In the genomic region with DNA sequence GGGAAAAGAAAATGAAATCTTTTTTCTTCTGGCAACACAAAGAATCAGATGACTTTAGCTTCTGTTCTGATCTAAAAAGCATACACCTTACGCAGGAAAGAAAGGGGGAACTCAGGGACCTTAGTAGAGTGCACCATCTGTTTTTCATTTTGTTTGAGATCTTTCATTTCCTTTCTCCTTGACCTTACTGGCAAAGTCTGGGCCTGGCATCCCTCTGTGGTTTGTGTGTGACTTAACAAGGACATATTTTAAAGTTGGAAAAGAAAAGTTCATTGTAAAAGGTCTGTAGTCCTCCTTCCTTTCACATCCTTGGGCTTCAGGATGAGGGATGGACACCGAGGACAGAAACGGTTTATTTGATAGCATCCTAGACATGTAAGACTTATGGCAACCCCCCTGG, we compare ENCODE assay signal across 25 mouse cellular contexts. TPM values are rescaled to one million over a fixed set of nuclear protein-coding genes. Genes with fewer than 3 reads are reported as not detected.
DNase-seq lines count a peak whose midpoint lies in the region; ATAC-seq lines count a peak whose summit lies in the region.
"Had no signal": no experiment of that assay in that cellular context is flagged by ENCODE, and none has a peak within 500 bp of the region (broad histone marks: within the 10 kb centered on the region; RNA-seq: fewer than 3 reads in every experiment).

No protein-coding gene starts in this region.

- no peaks in the 10 kb centered on the region for H3K27me3 ChIP-seq in embryonic facial prominence, embryonic 12.5 days
- H3K27me3 ChIP-seq in limb, embryonic 12.5 days: no peaks in the 10 kb centered on the region
- H3K27me3 ChIP-seq: CH12.LX; embryonic facial prominence, embryonic 15.5 days; forebrain, embryonic 13.5 days; hindbrain, embryonic 12.5 days; intestine, embryonic 15.5 days; midbrain, embryonic 12.5 days had no signal

- no peaks in the 10 kb centered on the region for H3K9me3 ChIP-seq in embryonic facial prominence, embryonic 12.5 days
- no peaks in the 10 kb centered on the region for H3K9me3 ChIP-seq in limb, embryonic 12.5 days
- H3K9me3 ChIP-seq: embryonic facial prominence, embryonic 15.5 days; forebrain, embryonic 13.5 days; hindbrain, embryonic 12.5 days; intestine, embryonic 15.5 days; midbrain, embryonic 12.5 days had no signal

- H3K4me2 ChIP-seq in embryonic facial prominence, embryonic 12.5 days (replicated peaks): no peak overlapping the region
- no peak overlapping the region; the same call in 1 of the 2 replicates for H3K4me2 ChIP-seq in limb, embryonic 12.5 days
- H3K4me2 ChIP-seq: embryonic facial prominence, embryonic 15.5 days; forebrain, embryonic 13.5 days; hindbrain, embryonic 12.5 days; intestine, embryonic 15.5 days; midbrain, embryonic 12.5 days had no signal

- DNase-seq in adrenal gland, adult (ENCODE audit: inconsistent age in 2 of 2, low spot score in 1 of 2): peak; percentile 34 to 51
- no peak for DNase-seq in adrenal gland, postnatal 4 days (ENCODE audit: low spot score in 2 of 2)
- DNase-seq in liver: no peak
- no peak for DNase-seq in spleen, adult 18-20 months
- no peak for DNase-seq in lung, postnatal 25 days (ENCODE audit: low spot score)
- DNase-seq: adrenal gland, postnatal 25 days; cerebellum, adult 9-10 months; gastrocnemius, postnatal 14 days; layer of hippocampus, postnatal 36 days; left cerebral cortex, postnatal 4 days; liver, postnatal 0 days; right cerebral cortex, postnatal 4 days; thymus, postnatal 25 days had no signal

- peak overlapping the region; percentile 23; the same call in 1 of the 2 replicates for H3K27ac ChIP-seq in brown adipose tissue, adult 24 weeks (replicated peaks; ENCODE audit: low read depth, low read length)
- peak overlapping the region; percentile 61; the same call in 1 of the 2 replicates for H3K27ac ChIP-seq in embryonic facial prominence, embryonic 12.5 days
- H3K27ac ChIP-seq in limb, embryonic 12.5 days: peak overlapping the region; percentile 82
- H3K27ac ChIP-seq: embryonic facial prominence, embryonic 15.5 days; forebrain, embryonic 13.5 days; intestine, embryonic 15.5 days; macrophage; midbrain, embryonic 12.5 days had no signal

- peaks cover 2% of the 10 kb centered on the region; the same call in 1 of the 2 replicates for H3K4me1 ChIP-seq in brown adipose tissue, adult 24 weeks (ENCODE audit: control insufficient read depth, insufficient read depth, insufficient read length, low read length)
- 0 out of 2 replicates have a peak, but pooled peaks cover 4% of the 10 kb centered on the region for H3K4me1 ChIP-seq in embryonic facial prominence, embryonic 12.5 days
- peaks cover 8% of the 10 kb centered on the region for H3K4me1 ChIP-seq in limb, embryonic 12.5 days (replicated peaks)
- H3K4me1 ChIP-seq: embryonic facial prominence, embryonic 15.5 days; forebrain, embryonic 13.5 days; hindbrain, embryonic 12.5 days; intestine, embryonic 15.5 days; midbrain, embryonic 12.5 days had no signal

- no peak overlapping the region for H3K9ac ChIP-seq in embryonic facial prominence, embryonic 12.5 days
- no peak overlapping the region for H3K9ac ChIP-seq in limb, embryonic 12.5 days (replicated peaks)
- H3K9ac ChIP-seq: embryonic facial prominence, embryonic 15.5 days; forebrain, embryonic 13.5 days; hindbrain, embryonic 12.5 days; intestine, embryonic 15.5 days; liver, postnatal 0 days; midbrain, embryonic 12.5 days had no signal

- no peaks in the 10 kb centered on the region for H3K36me3 ChIP-seq in embryonic facial prominence, embryonic 12.5 days
- no peaks in the 10 kb centered on the region for H3K36me3 ChIP-seq in limb, embryonic 12.5 days
- H3K36me3 ChIP-seq: embryonic facial prominence, embryonic 15.5 days; hindbrain, embryonic 12.5 days; intestine, embryonic 15.5 days; midbrain, embryonic 12.5 days had no signal

- H3K4me3 ChIP-seq in brown adipose tissue, adult 24 weeks (ENCODE audit: insufficient read depth, low read depth, low read length): no peak overlapping the region
- no peak overlapping the region for H3K4me3 ChIP-seq in embryonic facial prominence, embryonic 12.5 days
- no peak overlapping the region for H3K4me3 ChIP-seq in limb, embryonic 12.5 days (replicated peaks)
- H3K4me3 ChIP-seq: embryonic facial prominence, embryonic 15.5 days; forebrain, embryonic 13.5 days; hindbrain, embryonic 12.5 days; intestine, embryonic 15.5 days; midbrain, embryonic 12.5 days had no signal

- 23% methylated on average over 3 of the region's 3 CpGs for WGBS in embryonic facial prominence, embryonic 12.5 days
- 22% methylated on average over 3 of the region's 3 CpGs for WGBS in limb, embryonic 12.5 days

- ATAC-seq in embryonic facial prominence, embryonic 12.5 days (ENCODE audit: insufficient number of reproducible peaks, insufficient read depth, low FRiP score, low TSS enrichment): no peak
- ATAC-seq in limb, embryonic 12.5 days (ENCODE audit: insufficient number of reproducible peaks, insufficient read depth, low FRiP score, low TSS enrichment, low read depth): peak; percentile 82
- ATAC-seq: forebrain, embryonic 13.5 days; intestine, embryonic 15.5 days; liver, postnatal 0 days had no signal

RNA-seq across cellular contexts. Expression of gene Gm7879, which starts 17.0 kb away (rescaled TPM):
- total RNA-seq in adrenal gland, postnatal 4 days (2021): 10 to 100 TPM; 18.9 to 19.6 TPM
- polyA plus RNA-seq in brown adipose tissue, adult 24 weeks (2012; ENCODE audit: insufficient read depth, insufficient read length, missing spikeins): not detected in 2 replicates
- polyA plus RNA-seq in embryonic facial prominence, embryonic 12.5 days (2016; fragmentation: Nextera tagmentation; extraction: Ambion mirVana): 0.33 TPM in 1 of 2 replicates, not detected in the other
- 0.87 TPM in 1 of 2 replicates, not detected in the other for polyA plus RNA-seq in limb, embryonic 12.5 days (2016; fragmentation: Nextera tagmentation; extraction: Ambion mirVana)
- polyA plus RNA-seq: embryonic facial prominence, embryonic 15.5 days; heart, postnatal 0 days; hindbrain, embryonic 12.5 days; kidney, embryonic 14.5 days; macrophage; midbrain, embryonic 12.5 days had no signal

RNA-seq across cellular contexts. Expression of gene Cd38, which starts 27.6 kb away (rescaled TPM):
- total RNA-seq in adrenal gland, postnatal 4 days (2021): 10 to 100 TPM; 16.3 to 19.6 TPM
- polyA plus RNA-seq in brown adipose tissue, adult 24 weeks (2012; ENCODE audit: insufficient read depth, insufficient read length, missing spikeins): 3.8 and 4.9 TPM in 2 replicates
- 9.1 and 9.5 TPM in 2 replicates for polyA plus RNA-seq in embryonic facial prominence, embryonic 12.5 days (2016; fragmentation: Nextera tagmentation; extraction: Ambion mirVana)
- polyA plus RNA-seq in limb, embryonic 12.5 days (2016; fragmentation: Nextera tagmentation; extraction: Ambion mirVana): 9.9 and 11.5 TPM in 2 replicates

Comparison
In these comparisons a context has a peak if more than half of its experiments do, and no peak if none do; other contexts are left out.
1. DNase-seq: peak in adrenal gland, adult (2 of 2); none in adrenal gland, postnatal 4 days (0 of 2), liver (single experiment), spleen, adult 18-20 months (0 of 2) and lung, postnatal 25 days (single experiment).
2. H3K27ac ChIP-seq: peak in every context shown above with its lines; median percentile 82 in limb, embryonic 12.5 days; 61 in embryonic facial prominence, embryonic 12.5 days; 23 in brown adipose tissue, adult 24 weeks.